Mouse (Mus musculus): Measurements from ENCODE around the gene Ceacam16. TPM values are rescaled to one million over a fixed set of nuclear protein-coding genes. Genes with fewer than 3 reads are reported as not detected.

Gene Ceacam16
- total and polyA plus RNA-seq, 3 experiments: 1.1 to 7.7 (median 3.2) TPM

GRCm38 (mm10) chr7:19866490-19866889, 5.4 kb upstream of the Ceacam16 start:
- Histone ChIP-seq H3K79me2 (replicated peaks; ENCODE audit: control insufficient read depth, extremely low read depth, insufficient read depth, poor library complexity, severe bottlenecking) (no peaks in the 10 kb centered on the region), H3K4me1 (ENCODE audit: control insufficient read depth in 1 of 2, insufficient read depth in 2 of 2) (peaks cover 10 to 51% of the 10 kb centered on the region in 2 experiments), H3K4me3 (replicated peaks in 1 of 3; ENCODE audit: low read depth in 2 of 3, low read length in 2 of 3, poor library complexity in 1 of 3) (no peak overlapping the region), H3K36me3 (replicated peaks in 1 of 2; ENCODE audit: control insufficient read depth in 1 of 2, insufficient read depth in 1 of 2, low read length in 1 of 2) (peaks cover 0 to 34% of the 10 kb centered on the region in 2 experiments), H3K9me3 (replicated peaks; ENCODE audit: low read length) (no peaks in the 10 kb centered on the region), H3K27me3 (replicated peaks) (no peaks in the 10 kb centered on the region), H3K27ac (ENCODE audit: insufficient read depth, low read depth) (no peak overlapping the region), H3K4me2 (ENCODE audit: insufficient read depth, low read depth, poor library complexity, severe bottlenecking) (no peak overlapping the region), H3K9ac (ENCODE audit: insufficient read depth, low read depth) (no peak overlapping the region)
- in situ Hi-C loops (cut with MboI; ENCODE audit: low pct_ligation_motif_present, low pct_unique_long_range_greater_than_20kb, low sequenced_read_pairs): loop anchor here (25.0 kb wide), 1 partner anchor 454 kb away; the partner anchor contains the start of genes Ckm and Klc3
- TF ChIP-seq HCFC1 (IDR thresholded peaks at IDR 0.05; ENCODE audit: low read depth, low read length) (no peak), MAX (IDR thresholded peaks at IDR 0.05; ENCODE audit: low read length) (no peak), ELF1 (IDR thresholded peaks at IDR 0.05; ENCODE audit: low read depth, low read length) (no peak), USF2 (conservative IDR thresholded peaks at IDR 0.05; ENCODE audit: low read depth, low read length) (no peak), EP300 (IDR thresholded peaks at IDR 0.05; ENCODE audit: low read length) (no peak), ZKSCAN1 (IDR thresholded peaks at IDR 0.05; ENCODE audit: borderline replicate concordance, low read depth, low read length) (no peak), CHD1 (IDR thresholded peaks at IDR 0.05; ENCODE audit: low read depth, low read length) (no peak), MYC (IDR thresholded peaks at IDR 0.05; ENCODE audit: low read depth, low read length) (no peak), RAD21 (IDR thresholded peaks at IDR 0.05; ENCODE audit: low read depth, low read length) (no peak), PAX5 (IDR thresholded peaks at IDR 0.05; ENCODE audit: low read length) (no peak), ETS1 (conservative IDR thresholded peaks at IDR 0.05; ENCODE audit: low read depth, low read length) (no peak), MXI1 (IDR thresholded peaks at IDR 0.05; ENCODE audit: low read depth, low read length) (no peak)
- no peak for DNase-seq (ENCODE audit: extremely low read depth)
- dilution Hi-C loops (cut with MboI; ENCODE audit: extremely low pct_ligation_motif_present, extremely low pct_unique_long_range_greater_than_20kb, low sequenced_read_pairs): no loop called here

GRCm38 (mm10) chr7:19865246-19866036, 4.3 kb upstream of the Ceacam16 start:
- H3K27ac ChIP-seq (ENCODE audit: insufficient read depth, low read depth): no peak overlapping the region
- H3K27me3 ChIP-seq (replicated peaks): no peaks in the 10 kb centered on the region
- H3K4me3 ChIP-seq (replicated peaks in 1 of 3; ENCODE audit: low read depth in 2 of 3, low read length in 2 of 3, poor library complexity in 1 of 3): no peak overlapping the region
- H3K79me2 ChIP-seq (replicated peaks; ENCODE audit: control insufficient read depth, extremely low read depth, insufficient read depth, poor library complexity, severe bottlenecking): no peaks in the 10 kb centered on the region
- no peaks in the 10 kb centered on the region for H3K9me3 ChIP-seq (replicated peaks; ENCODE audit: low read length)
- H3K4me1 ChIP-seq (ENCODE audit: control insufficient read depth in 1 of 2, insufficient read depth in 2 of 2): peaks cover 10 to 48% of the 10 kb centered on the region in 2 experiments
- dilution Hi-C loops (cut with MboI; ENCODE audit: extremely low pct_ligation_motif_present, extremely low pct_unique_long_range_greater_than_20kb, low sequenced_read_pairs) (no loop called here), in situ Hi-C loops (cut with MboI; ENCODE audit: low pct_ligation_motif_present, low pct_unique_long_range_greater_than_20kb, low sequenced_read_pairs) (loop anchor here (25.0 kb wide), 1 partner anchor 453 kb away; the partner anchor contains the start of genes Ckm and Klc3)
- no peak overlapping the region for H3K4me2 ChIP-seq (ENCODE audit: insufficient read depth, low read depth, poor library complexity, severe bottlenecking)
- no peak for DNase-seq (ENCODE audit: extremely low read depth)
- H3K9ac ChIP-seq (ENCODE audit: insufficient read depth, low read depth): no peak overlapping the region
- peaks cover 0 to 45% of the 10 kb centered on the region in 2 experiments for H3K36me3 ChIP-seq (replicated peaks in 1 of 2; ENCODE audit: control insufficient read depth in 1 of 2, insufficient read depth in 1 of 2, low read length in 1 of 2)
- no peak for TF ChIP-seq GABPA (IDR thresholded peaks at IDR 0.05; ENCODE audit: insufficient replicate concordance, low read depth, low read length)
- no peak for TF ChIP-seq ZKSCAN1 (IDR thresholded peaks at IDR 0.05; ENCODE audit: borderline replicate concordance, low read depth, low read length)
- TF ChIP-seq RAD21 (IDR thresholded peaks at IDR 0.05; ENCODE audit: low read depth, low read length): no peak
- TF ChIP-seq ZNF384 (IDR thresholded peaks at IDR 0.05; ENCODE audit: low read depth, low read length): no peak
- no peak for TF ChIP-seq E2F4 (IDR thresholded peaks at IDR 0.05; ENCODE audit: insufficient replicate concordance, low read depth, low read length)
